Comparison of ENCODE assay signal across 27 mouse cellular contexts in genomic region chr4:16455551-16455950, GRCm38 (mm10).
"Had no signal": no experiment of that assay in that cellular context is flagged by ENCODE, and none has a peak within 500 bp of the region (broad histone marks: within the 10 kb centered on the region; RNA-seq: fewer than 3 reads in every experiment).

No protein-coding gene starts in this region.

- ATAC-seq: hindbrain, postnatal 0 days; intestine, embryonic 16.5 days; liver, embryonic 12.5 days had no signal

- H3K4me3 ChIP-seq: gastrocnemius, adult 2 months; heart, embryonic 10.5 days; heart, embryonic 13.5 days; heart, embryonic 15.5 days; hindbrain, embryonic 13.5 days; hindbrain, embryonic 15.5 days; kidney, embryonic 15.5 days; limb, embryonic 13.5 days; limb, embryonic 15.5 days; liver, embryonic 12.5 days had no signal

- H3K36me3 ChIP-seq: heart, embryonic 10.5 days; heart, embryonic 13.5 days; heart, embryonic 15.5 days; hindbrain, embryonic 13.5 days; hindbrain, embryonic 15.5 days; kidney, embryonic 15.5 days; limb, embryonic 13.5 days; limb, embryonic 15.5 days; liver, embryonic 12.5 days had no signal

- H3K4me1 ChIP-seq: heart, embryonic 10.5 days; heart, embryonic 13.5 days; heart, embryonic 15.5 days; hindbrain, embryonic 13.5 days; hindbrain, embryonic 15.5 days; kidney, embryonic 15.5 days; limb, embryonic 13.5 days; limb, embryonic 15.5 days; liver, embryonic 12.5 days had no signal

- H3K4me2 ChIP-seq: heart, embryonic 13.5 days; heart, embryonic 15.5 days; hindbrain, embryonic 13.5 days; hindbrain, embryonic 15.5 days; kidney, embryonic 15.5 days; limb, embryonic 13.5 days; limb, embryonic 15.5 days; liver, embryonic 12.5 days had no signal

- H3K27me3 ChIP-seq: heart, embryonic 13.5 days; heart, embryonic 15.5 days; hindbrain, embryonic 13.5 days; hindbrain, embryonic 15.5 days; kidney, embryonic 15.5 days; limb, embryonic 13.5 days; limb, embryonic 15.5 days; liver, embryonic 12.5 days had no signal

- H3K9me3 ChIP-seq: heart, embryonic 10.5 days; heart, embryonic 13.5 days; heart, embryonic 15.5 days; hindbrain, embryonic 13.5 days; hindbrain, embryonic 15.5 days; kidney, embryonic 15.5 days; limb, embryonic 13.5 days; limb, embryonic 15.5 days; liver, embryonic 12.5 days had no signal

- DNase-seq: gastrocnemius, adult 2 months; gastrocnemius, postnatal 10 days; gastrocnemius, postnatal 25 days; heart, adult 18-20 months; heart, postnatal 14 days; heart, postnatal 36 days; kidney, adult 11 months; kidney, adult 2 months; kidney, adult 9 months; kidney, postnatal 14 days; kidney, postnatal 36 days; layer of hippocampus, adult 9-11 months; layer of hippocampus, postnatal 36 days; left cerebral cortex, postnatal 4 days had no signal

- H3K27ac ChIP-seq: gastrocnemius, adult 2 months; heart, embryonic 10.5 days; heart, embryonic 13.5 days; heart, embryonic 15.5 days; hindbrain, embryonic 13.5 days; hindbrain, embryonic 15.5 days; hindbrain, postnatal 0 days; kidney, embryonic 15.5 days; kidney, postnatal 0 days; limb, embryonic 13.5 days; limb, embryonic 15.5 days; liver, embryonic 12.5 days; liver, embryonic 14.5 days had no signal

- H3K9ac ChIP-seq: heart, embryonic 13.5 days; heart, embryonic 15.5 days; hindbrain, embryonic 13.5 days; hindbrain, embryonic 15.5 days; kidney, embryonic 15.5 days; limb, embryonic 13.5 days; limb, embryonic 15.5 days; liver, embryonic 12.5 days; liver, embryonic 14.5 days had no signal
